ENCODE assay signal across 8 mouse cellular contexts in the genomic region with DNA sequence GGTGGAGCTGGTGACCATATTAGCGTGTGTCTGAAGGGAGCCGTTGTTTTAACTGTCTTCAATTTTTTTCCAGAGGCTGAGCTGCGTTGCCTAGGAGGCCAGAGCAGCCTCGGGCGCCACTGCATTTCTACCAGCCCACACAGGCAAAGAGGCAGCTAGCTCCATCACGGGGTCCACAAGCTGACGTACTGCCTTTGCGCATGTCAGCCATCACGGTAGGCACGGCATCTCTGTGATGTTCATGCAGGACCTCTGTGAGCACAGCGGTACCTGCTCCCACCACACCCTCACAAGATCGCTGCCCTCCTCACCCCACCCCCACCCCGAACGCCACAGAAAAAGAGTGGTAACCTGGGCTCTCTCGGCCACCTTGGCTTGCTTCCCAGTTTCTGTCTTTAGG.
DNase-seq lines count a peak whose midpoint lies in the region; ATAC-seq lines count a peak whose summit lies in the region.

No protein-coding gene starts in this region.

- intact Hi-C loops in left cerebral cortex, postnatal 4 days (cut with DNase I) = no loop called here

- no peak overlapping the region for H3K4me3 ChIP-seq in embryonic facial prominence, embryonic 13.5 days
- H3K4me3 ChIP-seq in intestine, embryonic 15.5 days (replicated peaks) = 0 out of 2 replicates have a peak overlapping the region, but pooled peaks have one; percentile 2
- H3K4me3 ChIP-seq in stomach, embryonic 14.5 days (ENCODE audit: low read depth, low read length) = no peak overlapping the region

- H3K9ac ChIP-seq in embryonic facial prominence, embryonic 13.5 days = no peak overlapping the region
- no peak overlapping the region for H3K9ac ChIP-seq in intestine, embryonic 15.5 days
- no peak overlapping the region for H3K9ac ChIP-seq in stomach, embryonic 14.5 days (replicated peaks; ENCODE audit: low read depth, low read length)

- no peak for ATAC-seq in embryonic facial prominence, embryonic 13.5 days (ENCODE audit: insufficient number of reproducible peaks, insufficient read depth, low FRiP score, low TSS enrichment, low read depth)
- 0 out of 2 replicates have a peak, but pooled peaks have one; percentile 2 for ATAC-seq in intestine, embryonic 15.5 days
- ATAC-seq in stomach, embryonic 14.5 days (ENCODE audit: insufficient number of reproducible peaks, insufficient read depth, low FRiP score, low read depth) = no peak

- H3K27me3 ChIP-seq in embryonic facial prominence, embryonic 13.5 days = no peaks in the 10 kb centered on the region
- no peaks in the 10 kb centered on the region for H3K27me3 ChIP-seq in intestine, embryonic 15.5 days (replicated peaks)
- no peaks in the 10 kb centered on the region for H3K27me3 ChIP-seq in stomach, embryonic 14.5 days (ENCODE audit: control insufficient read depth, insufficient read depth, low read length)

- no peaks in the 10 kb centered on the region for H3K36me3 ChIP-seq in embryonic facial prominence, embryonic 13.5 days
- no peaks in the 10 kb centered on the region for H3K36me3 ChIP-seq in intestine, embryonic 15.5 days
- H3K36me3 ChIP-seq in stomach, embryonic 14.5 days (ENCODE audit: control insufficient read depth, insufficient read depth, low read length) = no peaks in the 10 kb centered on the region

- peaks cover 33% of the 10 kb centered on the region for H3K4me1 ChIP-seq in embryonic facial prominence, embryonic 13.5 days
- H3K4me1 ChIP-seq in intestine, embryonic 15.5 days (replicated peaks) = peaks cover 59% of the 10 kb centered on the region
- H3K4me1 ChIP-seq in stomach, embryonic 14.5 days (ENCODE audit: control insufficient read depth, insufficient read depth, low read length) = peaks cover 49% of the 10 kb centered on the region; the same call in 1 of the 2 replicates

- DNase-seq in left cerebral cortex, adult 11 months (ENCODE audit: low spot score) = peak; percentile 37
- no peak for DNase-seq in left cerebral cortex, postnatal 4 days
- DNase-seq in ovary, postnatal 36 days (ENCODE audit: low spot score) = no peak
- no peak for DNase-seq in adrenal gland, postnatal 36 days
- no peak for DNase-seq in adrenal gland, adult 2 months

- 69% methylated on average over 15 of the region's 15 CpGs for WGBS in embryonic facial prominence, embryonic 13.5 days
- 37% methylated on average over 15 of the region's 15 CpGs for WGBS in intestine, embryonic 15.5 days
- 34% methylated on average over 15 of the region's 15 CpGs for WGBS in stomach, embryonic 14.5 days

- H3K27ac ChIP-seq in embryonic facial prominence, embryonic 13.5 days = no peak overlapping the region
- H3K27ac ChIP-seq in intestine, embryonic 15.5 days = peak overlapping the region; percentile 73
- peak overlapping the region; percentile 82; the same call in 1 of the 2 replicates for H3K27ac ChIP-seq in stomach, embryonic 14.5 days (ENCODE audit: low read length)

- 0 out of 2 replicates have a peak overlapping the region, but pooled peaks have one; percentile 14 for H3K4me2 ChIP-seq in embryonic facial prominence, embryonic 13.5 days
- peak overlapping the region; percentile 53 for H3K4me2 ChIP-seq in intestine, embryonic 15.5 days (replicated peaks)
- peak overlapping the region; percentile 8; the same call in 1 of the 2 replicates for H3K4me2 ChIP-seq in stomach, embryonic 14.5 days (replicated peaks; ENCODE audit: low read depth, low read length)

- H3K9me3 ChIP-seq in embryonic facial prominence, embryonic 13.5 days = no peaks in the 10 kb centered on the region
- no peaks in the 10 kb centered on the region for H3K9me3 ChIP-seq in intestine, embryonic 15.5 days
- no peaks in the 10 kb centered on the region for H3K9me3 ChIP-seq in stomach, embryonic 14.5 days (ENCODE audit: control insufficient read depth, low read depth, low read length)
